Mouse (Mus musculus) hindbrain, embryonic 14.5 days (tissue): Measurements from ENCODE around the gene Zcchc9. TPM values are rescaled to one million over a fixed set of nuclear protein-coding genes. Genes with fewer than 3 reads are reported as not detected.
"Not testable (repeated sequence)": the region's sequence is repeated elsewhere in the genome, so short reads cannot be mapped to it uniquely, and the experiment has no call there.

ENCODE experiments used
- ATAC-seq: fragments of 200-750 bp; cut with Nextera tagmentation; 2 replicates; pipeline ENCODE4 v1.8.0; 2017; ENCODE audit warnings: moderate number of reproducible peaks, mild to moderate bottlenecking, moderate TSS enrichment, moderate library complexity; ENCODE audit not compliant: low FRiP score
- DNase-seq: peaks from one replicate; pipeline ENCODE4 v3.0.0-alpha.2; 2015; ENCODE audit warnings: low spot score
- H3K27ac ChIP-seq: fragments of 300-500 bp; sonication (generic); 2 replicates; pipeline ENCODE4 v1.5.1; 2014; ENCODE audit warnings: mild to moderate bottlenecking, moderate library complexity
- H3K27me3 ChIP-seq: fragments of 300-500 bp; sonication (generic); 2 replicates; pipeline ENCODE4 v1.6.1; 2014; ENCODE audit warnings: mild to moderate bottlenecking, low read length, mixed read lengths; ENCODE audit not compliant: control insufficient read depth, insufficient read depth
- H3K36me3 ChIP-seq: fragments of 300-500 bp; sonication (generic); replicated peaks from 2 replicates; pipeline ENCODE4 v1.6.1; 2014; ENCODE audit not compliant: control insufficient read depth, insufficient read depth
- H3K4me1 ChIP-seq: fragments of 300-500 bp; sonication (generic); replicated peaks from 2 replicates; pipeline ENCODE4 v1.6.1; 2014; ENCODE audit warnings: antibody characterized with exemption, low read length, mixed read lengths; ENCODE audit not compliant: control insufficient read depth, insufficient read depth
- H3K4me2 ChIP-seq: fragments of 300-500 bp; sonication (generic); replicated peaks from 2 replicates; pipeline ENCODE4 v1.6.1; 2014; ENCODE audit warnings: mild to moderate bottlenecking, moderate library complexity
- H3K4me3 ChIP-seq: fragments of 300-500 bp; sonication (generic); replicated peaks from 2 replicates; pipeline ENCODE4 v1.5.1; 2014; ENCODE audit warnings: mild to moderate bottlenecking, low read length
- H3K9ac ChIP-seq: fragments of 300-500 bp; sonication (generic); 2 replicates; pipeline ENCODE4 v1.6.1; 2014
- H3K9me3 ChIP-seq: fragments of 300-500 bp; sonication (generic); 2 replicates; pipeline ENCODE4 v1.6.1; 2016; ENCODE audit warnings: low read length; ENCODE audit not compliant: control insufficient read depth
- WGBS: fragments of 180-500 bp; shearing (Covaris S2); extraction: QIAGEN DNeasy Blood & Tissue Kit; methylation state at CpG from one replicate; pipeline ENCODE4 v1.1.7; 2014; 5-methylcytosine and 5-hydroxymethylcytosine counted together
- polyA plus RNA-seq: library from polyadenylated mRNA; unstranded; fragments of >200 nt; fragmentation: Nextera tagmentation; extraction: Ambion mirVana; gene quantifications from 2 replicates; pipeline ENCODE4 v1.2.1, GENCODE M21; 2014

The Zcchc9 gene
- polyA plus RNA-seq, 1 experiment from 2014 or later: 15.1 TPM

- H3K4me2 ChIP-seq: no peak overlapping the region
- no peak overlapping the region for H3K9ac ChIP-seq
- DNase-seq (no peak), ATAC-seq (no peak)
- H3K27me3 ChIP-seq: no peaks in the 10 kb centered on the region
- WGBS: 78% methylated on average over 9 of the region's 9 CpGs
- H3K4me3 ChIP-seq: no peak overlapping the region
- no peaks in the 10 kb centered on the region for H3K36me3 ChIP-seq
- no peaks in the 10 kb centered on the region for H3K4me1 ChIP-seq
- H3K9me3 ChIP-seq: no peaks in the 10 kb centered on the region
- H3K27ac ChIP-seq: no peak overlapping the region
Measured at GRCm38 (mm10) chr13:91768683-91769651, 38.5 kb downstream of the Zcchc9 start.

- Histone ChIP-seq H3K4me1 (no peaks in the 10 kb centered on the region), H3K36me3 (no peaks in the 10 kb centered on the region), H3K9me3 (no peaks in the 10 kb centered on the region), H3K9ac (no peak overlapping the region), H3K4me2 (no peak overlapping the region), H3K27ac (no peak overlapping the region), H3K4me3 (no peak overlapping the region), H3K27me3 (no peaks in the 10 kb centered on the region)
- ATAC-seq (no peak), DNase-seq (no peak)
- WGBS: 95% methylated on average over 4 of the region's 4 CpGs
Measured at GRCm38 (mm10) chr13:91765627-91766026, 41.9 kb downstream of the Zcchc9 start.

- H3K9me3 ChIP-seq, H3K4me2 ChIP-seq, H3K9ac ChIP-seq, DNase-seq, H3K27me3 ChIP-seq, H3K4me3 ChIP-seq, H3K4me1 ChIP-seq, H3K27ac ChIP-seq, ATAC-seq, H3K36me3 ChIP-seq: not testable (repeated sequence)
- WGBS: 93% methylated on average over 3 of the region's 3 CpGs
Measured at GRCm38 (mm10) chr13:91763654-91764053, 43.9 kb downstream of the Zcchc9 start.

- DNase-seq: no peak
- no peak overlapping the region for H3K4me2 ChIP-seq
- no peaks in the 10 kb centered on the region for H3K27me3 ChIP-seq
- H3K27ac ChIP-seq: no peak overlapping the region
- H3K36me3 ChIP-seq: no peaks in the 10 kb centered on the region
- H3K4me3 ChIP-seq: no peak overlapping the region
- no peaks in the 10 kb centered on the region for H3K4me1 ChIP-seq
- ATAC-seq: no peak
- H3K9ac ChIP-seq: no peak overlapping the region
- no peaks in the 10 kb centered on the region for H3K9me3 ChIP-seq
- WGBS: 95% methylated on average over 6 of the region's 6 CpGs
Measured at GRCm38 (mm10) chr13:91761654-91762445, 45.7 kb downstream of the Zcchc9 start.

- no peaks in the 10 kb centered on the region for H3K36me3 ChIP-seq
- no peaks in the 10 kb centered on the region for H3K4me1 ChIP-seq
- H3K4me2 ChIP-seq: no peak overlapping the region
- H3K27ac ChIP-seq: no peak overlapping the region
- ATAC-seq (no peak), DNase-seq (no peak)
- H3K4me3 ChIP-seq: no peak overlapping the region
- H3K9me3 ChIP-seq: no peaks in the 10 kb centered on the region
- H3K9ac ChIP-seq: no peak overlapping the region
- H3K27me3 ChIP-seq: no peaks in the 10 kb centered on the region
- 93% methylated on average over 8 of the region's 8 CpGs for WGBS
Measured at GRCm38 (mm10) chr13:91760302-91761050, 47.0 kb downstream of the Zcchc9 start.

- Histone ChIP-seq H3K36me3 (no peaks in the 10 kb centered on the region), H3K4me2 (no peak overlapping the region), H3K4me1 (no peaks in the 10 kb centered on the region), H3K9me3 (no peaks in the 10 kb centered on the region), H3K27ac (no peak overlapping the region), H3K9ac (no peak overlapping the region), H3K4me3 (no peak overlapping the region), H3K27me3 (no peaks in the 10 kb centered on the region)
- WGBS: 77% methylated on average over 8 of the region's 8 CpGs
- no peak for DNase-seq
- ATAC-seq: no peak
Measured at GRCm38 (mm10) chr13:91759791-91760190, 47.7 kb downstream of the Zcchc9 start.

GRCm38 (mm10) chr13:91758316-91759048 is 49.0 kb downstream of the Zcchc9 start:
- no peaks in the 10 kb centered on the region for H3K36me3 ChIP-seq
- 81% methylated on average over 7 of the region's 7 CpGs for whole genome bisulfite sequencing
- H3K27me3 ChIP-seq: no peaks in the 10 kb centered on the region
- no peak overlapping the region for H3K4me3 ChIP-seq
- no peaks in the 10 kb centered on the region for H3K4me1 ChIP-seq
- DNase-seq (no peak), ATAC-seq (no peak)
- H3K9me3 ChIP-seq: no peaks in the 10 kb centered on the region
- H3K9ac ChIP-seq: no peak overlapping the region
- H3K4me2 ChIP-seq: no peak overlapping the region
- H3K27ac ChIP-seq: no peak overlapping the region

GRCm38 (mm10) chr13:91756230-91756629 is 51.3 kb downstream of the Zcchc9 start:
- Histone ChIP-seq H3K27me3 (no peaks in the 10 kb centered on the region), H3K27ac (no peak overlapping the region), H3K4me2 (no peak overlapping the region), H3K4me3 (no peak overlapping the region), H3K9ac (no peak overlapping the region), H3K9me3 (no peaks in the 10 kb centered on the region), H3K4me1 (no peaks in the 10 kb centered on the region), H3K36me3 (no peaks in the 10 kb centered on the region)
- DNase-seq: no peak
- WGBS: 82% methylated on average over 4 of the region's 4 CpGs
- no peak for ATAC-seq
